Mouse (Mus musculus) embryo, embryonic 11.5 days (tissue): ENCODE measurements around the gene Smr2.
"Not testable (repeated sequence)": the region's sequence is repeated elsewhere in the genome, so short reads cannot be mapped to it uniquely, and the experiment has no call there.

Source experiments
- DNase-seq: peaks from one replicate; pipeline ENCODE4 v3.0.0-alpha.2; 2012; ENCODE audit warnings: low read depth, low spot score

The Smr2 gene

GRCm38 (mm10) chr5:88086256-88086655 lies at the start of gene Smr2:
Gene Smr2, plus strand, starts transcription at chr5:88086556.
- not testable (repeated sequence) for DNase-seq

DNA sequence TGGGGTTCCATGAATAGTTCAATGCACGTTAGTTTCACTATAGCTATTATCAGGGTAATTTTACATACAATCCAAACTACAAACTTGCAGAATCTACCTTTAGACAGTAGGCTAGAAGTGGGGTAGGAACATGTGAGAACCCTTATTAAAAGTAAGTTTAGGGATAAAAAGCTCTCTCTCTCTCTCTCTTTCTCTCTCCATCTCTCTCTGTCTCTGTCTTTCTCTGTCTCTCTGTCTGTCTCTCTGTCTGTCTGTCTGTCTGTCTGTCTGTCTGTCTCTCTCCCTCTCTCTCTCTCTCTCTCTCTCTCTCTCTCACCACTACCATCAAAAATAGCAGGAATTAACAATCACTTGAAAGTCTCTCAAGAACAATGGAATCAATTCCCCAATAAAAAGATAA lies 25.1 kb downstream of the Smr2 start, which contains the start of gene Gm11116:
Gene Gm11116, minus strand, starts transcription at position 101 of the 400 bp plus-strand sequence.
- DNase-seq, result no peak

- no peak for DNase-seq
These were observed 67.6 kb downstream of the Smr2 start, which contains the start of gene Gm11115 for GRCm38 (mm10) chr5:88153999-88154398. Gene Gm11115, minus strand, starts transcription at chr5:88154099.
